Mouse (Mus musculus) left cerebral cortex, postnatal 10 days (tissue): ENCODE measurements at regions not wholly inside any gene's neighbourhood (a gene's known extent, or its start where the extent isn't known, plus 50 kb on each side); places are given as distances from the start of the nearest gene placed in this dataset.

ENCODE experiments used
- DNase-seq, 2 experiments: peaks; one replicate each; pipeline ENCODE4 v3.0.0; 2021 to 2022; ENCODE audit warnings: low spot score in 2 of 2, mixed read lengths in 1 of 2; ENCODE audit errors: extremely low spot score in 1 of 2
- intact Hi-C: fragments of 180-260 bp; cut with DNase I; formaldehyde crosslinking; loops from one replicate; pipeline ENCODE4 v1.15.1; 2025

- intact Hi-C loops, result no loop called here
- peak in 1 of 2 experiments; percentile 12 for DNase-seq
Observed at GRCm38 (mm10) chr5:104662091-104662490, 153.9 kb downstream of the BC005561 start.
